Mouse (Mus musculus): ENCODE measurements around the gene Tsacc. TPM values are rescaled to one million over a fixed set of nuclear protein-coding genes. Genes with fewer than 3 reads are reported as not detected.

The Tsacc gene
- polyA plus RNA-seq, 1 experiment from 2014 or later: 13.3 TPM

Other genes with a start within 250 kb of the Tsacc start
- gene Naxe, start 238.5 kb downstream of the Tsacc start, polyA plus RNA-seq (2014; fragmentation: Nextera tagmentation; extraction: Ambion mirVana): 169 and 170 TPM in 2 replicates
- gene Ttc24, start 218.7 kb downstream of the Tsacc start, polyA plus RNA-seq (2014; fragmentation: Nextera tagmentation; extraction: Ambion mirVana): not detected in 2 replicates
- gene Iqgap3, start 215.0 kb downstream of the Tsacc start, polyA plus RNA-seq (2014; fragmentation: Nextera tagmentation; extraction: Ambion mirVana): 23.8 and 24.0 TPM in 2 replicates
- 23.4 and 23.8 TPM in 2 replicates for gene Mef2d, start 154.6 kb downstream of the Tsacc start, polyA plus RNA-seq (2014; fragmentation: Nextera tagmentation; extraction: Ambion mirVana)
- 0.26 TPM in 1 of 2 replicates, not detected in the other for gene Rhbg, start 42.3 kb downstream of the Tsacc start, polyA plus RNA-seq (2014; fragmentation: Nextera tagmentation; extraction: Ambion mirVana)
- gene Gm38392, start 9.8 kb downstream of the Tsacc start, polyA plus RNA-seq (2014; fragmentation: Nextera tagmentation; extraction: Ambion mirVana): 0.28 and 0.89 TPM in 2 replicates
- 566 and 608 TPM in 2 replicates for gene Cct3, start 117 bp upstream of the Tsacc start, polyA plus RNA-seq (2014; fragmentation: Nextera tagmentation; extraction: Ambion mirVana)
- gene Glmp, start 28.0 kb upstream of the Tsacc start, polyA plus RNA-seq (2014; fragmentation: Nextera tagmentation; extraction: Ambion mirVana): 140 and 161 TPM in 2 replicates
- gene Tmem79, start 39.1 kb upstream of the Tsacc start, polyA plus RNA-seq (2014; fragmentation: Nextera tagmentation; extraction: Ambion mirVana): 17.1 and 17.3 TPM in 2 replicates
- 39.4 and 40.1 TPM in 2 replicates for gene Smg5, start 39.3 kb upstream of the Tsacc start, polyA plus RNA-seq (2014; fragmentation: Nextera tagmentation; extraction: Ambion mirVana)
- 1.5 and 2.4 TPM in 2 replicates for gene Paqr6, start 67.6 kb upstream of the Tsacc start, polyA plus RNA-seq (2014; fragmentation: Nextera tagmentation; extraction: Ambion mirVana)
- gene Bglap3, start 75.7 kb upstream of the Tsacc start, polyA plus RNA-seq (2014; fragmentation: Nextera tagmentation; extraction: Ambion mirVana): 0.28 and 0.30 TPM in 2 replicates
- gene Bglap2, start 81.7 kb upstream of the Tsacc start, polyA plus RNA-seq (2014; fragmentation: Nextera tagmentation; extraction: Ambion mirVana): not detected in 2 replicates
- gene Bglap, start 87.5 kb upstream of the Tsacc start, polyA plus RNA-seq (2014; fragmentation: Nextera tagmentation; extraction: Ambion mirVana): 0.64 TPM in 1 of 2 replicates, not detected in the other
- gene Pmf1, start 113.3 kb upstream of the Tsacc start, polyA plus RNA-seq (2014; fragmentation: Nextera tagmentation; extraction: Ambion mirVana): 150 and 154 TPM in 2 replicates
- gene Slc25a44, start 128.1 kb upstream of the Tsacc start, polyA plus RNA-seq (2014; fragmentation: Nextera tagmentation; extraction: Ambion mirVana): 19.7 and 20.1 TPM in 2 replicates
- gene Sema4a, start 164.2 kb upstream of the Tsacc start, polyA plus RNA-seq (2014; fragmentation: Nextera tagmentation; extraction: Ambion mirVana): 11.1 and 13.3 TPM in 2 replicates
- gene Lmna, start 213.0 kb upstream of the Tsacc start, polyA plus RNA-seq (2014; fragmentation: Nextera tagmentation; extraction: Ambion mirVana): 86.0 and 96.0 TPM in 2 replicates
- 19.8 and 23.8 TPM in 2 replicates for gene Mex3a, start 235.4 kb upstream of the Tsacc start, polyA plus RNA-seq (2014; fragmentation: Nextera tagmentation; extraction: Ambion mirVana)

Data from intestine, embryonic 14.5 days (tissue).